13 mouse cellular contexts compared by ENCODE assay signal in genomic region chr8:122538310-122539076, GRCm38 (mm10). TPM values are rescaled to one million over a fixed set of nuclear protein-coding genes. Genes with fewer than 3 reads are reported as not detected.
A peak's percentile ranks its signal among the peaks of the same experiment; 100 is the strongest.
DNase-seq lines count a peak whose midpoint lies in the region; ATAC-seq and TF ChIP-seq lines count a peak whose summit lies in the region.
"Had no signal": no experiment of that assay in that cellular context is flagged by ENCODE, and none has a peak within 500 bp of the region (broad histone marks: within the 10 kb centered on the region; RNA-seq: fewer than 3 reads in every experiment).

No protein-coding gene starts in this region.

- H3K9ac ChIP-seq in lung, embryonic 14.5 days = no peak overlapping the region

- no peaks in the 10 kb centered on the region for H3K9me3 ChIP-seq in lung, embryonic 14.5 days (ENCODE audit: low read depth, low read length)
- H3K9me3 ChIP-seq: heart, embryonic 15.5 days had no signal

- DNase-seq in gastrocnemius, adult 2 months = no peak
- DNase-seq in gastrocnemius, postnatal 36 days = no peak
- no peak for DNase-seq in lung, embryonic 14.5 days
- DNase-seq in lung, postnatal 25 days (ENCODE audit: low spot score) = no peak
- DNase-seq in fat pad, adult 2 months (ENCODE audit: extremely low read depth, low read depth, low spot score) = peak; percentile 63
- DNase-seq in cerebellum, adult 11 months = no peak
- DNase-seq: adrenal gland, postnatal 14 days; kidney, postnatal 14 days had no signal

- H3K36me3 ChIP-seq in lung, embryonic 14.5 days (ENCODE audit: insufficient read depth) = peaks cover 19% of the 10 kb centered on the region; the same call in 1 of the 2 replicates

- peaks cover 20% of the 10 kb centered on the region for H3K4me1 ChIP-seq in lung, embryonic 14.5 days (ENCODE audit: insufficient read depth)

- intact Hi-C loops in gastrocnemius, adult 2 months (cut with DNase I) = no loop called here
- intact Hi-C loops in gastrocnemius, postnatal 36 days (cut with DNase I) = no loop called here

- H3K4me2 ChIP-seq in lung, embryonic 14.5 days = no peak overlapping the region
- H3K4me2 ChIP-seq: heart, embryonic 15.5 days; midbrain, embryonic 11.5 days had no signal

- H3K27ac ChIP-seq in gastrocnemius, adult 2 months = peak overlapping the region; percentile 66
- H3K27ac ChIP-seq in lung, embryonic 14.5 days (ENCODE audit: low read depth) = peak overlapping the region; percentile 93

- H3K27me3 ChIP-seq in lung, embryonic 14.5 days (ENCODE audit: insufficient read depth, low read length) = no peaks in the 10 kb centered on the region
- H3K27me3 ChIP-seq: heart, embryonic 15.5 days had no signal

- H3K4me3 ChIP-seq in gastrocnemius, adult 2 months = no peak overlapping the region
- H3K4me3 ChIP-seq in lung, embryonic 14.5 days (ENCODE audit: low read depth, low read length) = no peak overlapping the region
- H3K4me3 ChIP-seq: heart, embryonic 15.5 days had no signal

- TF ChIP-seq CTCF in gastrocnemius, adult 2 months (IDR thresholded peaks at IDR 0.05) = no peak
- no peak for TF ChIP-seq CTCF in lung, embryonic 14.5 days (IDR thresholded peaks at IDR 0.05; ENCODE audit: low read depth)

- no peak for ATAC-seq in lung, embryonic 14.5 days (ENCODE audit: insufficient read depth)
- ATAC-seq in megakaryocyte-erythroid progenitor cell, adult 5-6 weeks (replicated peaks; ENCODE audit: low FRiP score, low TSS enrichment, poor library complexity, severe bottlenecking) = peak; percentile 62
- ATAC-seq in CD4-positive, CD25-positive, alpha-beta regulatory T cell, adult 4 months = no peak
- ATAC-seq: hindbrain, embryonic 16.5 days had no signal

- WGBS in lung, embryonic 14.5 days = 89% methylated on average over 9 of the region's 9 CpGs

RNA-seq across cellular contexts. Expression of gene Piezo1, which starts 12.6 kb away (rescaled TPM):
- 10 to 100 TPM; 11.3 to 25.5 TPM for total RNA-seq in gastrocnemius, adult 2 months (2021)
- total RNA-seq in gastrocnemius, postnatal 36 days (2021) = 10 to 100 TPM; 14.3 to 15.9 TPM
- polyA plus RNA-seq in lung, embryonic 14.5 days (2014; fragmentation: Nextera tagmentation; extraction: Ambion mirVana) = 26.6 and 27.7 TPM in 2 replicates
- total RNA-seq in megakaryocyte-erythroid progenitor cell, adult 5-6 weeks (2014; fragmentation: Nextera tagmentation) = 84.0 and 93.5 TPM in 2 replicates
- 31.1 and 31.5 TPM in 2 replicates for total RNA-seq in megakaryocyte-erythroid progenitor cell, adult 5-6 weeks (2017)
- polyA plus RNA-seq in CD4-positive, CD25-positive, alpha-beta regulatory T cell, adult 4 months (2017; shearing (Covaris generic)) = 10 to 100 TPM; 15.3 to 22.7 TPM

RNA-seq across cellular contexts. Expression of gene Cdt1, which starts 29.3 kb away (rescaled TPM):
- 1 to 10 TPM in 1 of 2 experiments, under 1 TPM in 1; 0.78 to 1.5 TPM for total RNA-seq in gastrocnemius, adult 2 months (2021)
- total RNA-seq in gastrocnemius, postnatal 36 days (2021) = 1 to 10 TPM in 1 of 2 experiments, under 1 TPM in 1; 0.76 to 1.2 TPM
- polyA plus RNA-seq in lung, embryonic 14.5 days (2014; fragmentation: Nextera tagmentation; extraction: Ambion mirVana) = 47.1 and 50.3 TPM in 2 replicates
- 133 and 150 TPM in 2 replicates for total RNA-seq in megakaryocyte-erythroid progenitor cell, adult 5-6 weeks (2014; fragmentation: Nextera tagmentation)
- 34.5 and 70.6 TPM in 2 replicates for total RNA-seq in megakaryocyte-erythroid progenitor cell, adult 5-6 weeks (2017)
- polyA plus RNA-seq in CD4-positive, CD25-positive, alpha-beta regulatory T cell, adult 4 months (2017; shearing (Covaris generic)) = 10 to 100 TPM in 1 of 2 experiments, 1 to 10 TPM in 1; 8.2 to 12.6 TPM

RNA-seq across cellular contexts. Expression of gene Aprt, which starts 38.2 kb away (rescaled TPM):
- total RNA-seq in gastrocnemius, adult 2 months (2021) = 10 to 100 TPM; 40.5 to 44.8 TPM
- total RNA-seq in gastrocnemius, postnatal 36 days (2021) = 10 to 100 TPM; 35.4 to 45.3 TPM
- polyA plus RNA-seq in lung, embryonic 14.5 days (2014; fragmentation: Nextera tagmentation; extraction: Ambion mirVana) = 338 and 366 TPM in 2 replicates
- total RNA-seq in megakaryocyte-erythroid progenitor cell, adult 5-6 weeks (2014; fragmentation: Nextera tagmentation) = 228 and 254 TPM in 2 replicates
- 55.1 and 106 TPM in 2 replicates for total RNA-seq in megakaryocyte-erythroid progenitor cell, adult 5-6 weeks (2017)
- polyA plus RNA-seq in CD4-positive, CD25-positive, alpha-beta regulatory T cell, adult 4 months (2017; shearing (Covaris generic)) = 100 to 1,000 TPM; 146 to 207 TPM

Comparison
In these comparisons a context has a peak if more than half of its experiments do, and no peak if none do; other contexts are left out.
1. RNA of gene Cdt1, which starts 29.3 kb away (total RNA-seq): 34.5 to 150 TPM in megakaryocyte-erythroid progenitor cell, adult 5-6 weeks; 0.78 to 1.5 TPM in gastrocnemius, adult 2 months and 0.76 to 1.2 TPM in gastrocnemius, postnatal 36 days; every median in the first group is over 10 times any median in the second.